Mouse (Mus musculus) cerebellum, adult (tissue): Measurements from ENCODE around the gene Gm49776.

ENCODE experiments used
- ATAC-seq: cut with Nextera tagmentation; 2 replicates; pipeline ENCODE4 v1.9.2; 2017; ENCODE audit warnings: mild to moderate bottlenecking, moderate library complexity, mixed read lengths; ENCODE audit not compliant: insufficient number of reproducible peaks, low FRiP score, low TSS enrichment

Gene Gm49776

GRCm38 (mm10) chr16:18235389-18236065, 22.6 kb downstream of the Gm49776 start:
- peak; percentile 36 for ATAC-seq

- ATAC-seq, result peak; percentile 62; the same call in 1 of the 2 replicates
These were observed 23.3 kb downstream of the Gm49776 start, which contains the start of gene Zdhhc8 for GRCm38 (mm10) chr16:18234671-18235388. Gene Zdhhc8, minus strand, starts transcription at chr16:18235136.

GRCm38 (mm10) chr16:18233919-18234670, 24.0 kb downstream of the Gm49776 start:
- ATAC-seq, result no peak

GRCm38 (mm10) chr16:18233451-18233850, 24.7 kb downstream of the Gm49776 start:
- no peak for ATAC-seq

- ATAC-seq, result no peak
These were observed 26.7 kb downstream of the Gm49776 start for GRCm38 (mm10) chr16:18231451-18231850.

GRCm38 (mm10) chr16:18231047-18231446, 27.1 kb downstream of the Gm49776 start:
- ATAC-seq, result no peak

GRCm38 (mm10) chr16:18230617-18231016, 27.5 kb downstream of the Gm49776 start:
- no peak for ATAC-seq

- peak; percentile 24 for ATAC-seq
These were observed 28.5 kb downstream of the Gm49776 start for GRCm38 (mm10) chr16:18229622-18230021.

GRCm38 (mm10) chr16:18228856-18229255, 29.3 kb downstream of the Gm49776 start:
- ATAC-seq, result peak; percentile 64

- no peak for ATAC-seq
These were observed 30.2 kb downstream of the Gm49776 start for GRCm38 (mm10) chr16:18227897-18228422.

GRCm38 (mm10) chr16:18227187-18227586, 30.9 kb downstream of the Gm49776 start:
- no peak for ATAC-seq

GRCm38 (mm10) chr16:18222188-18222587, 35.9 kb downstream of the Gm49776 start:
- ATAC-seq, result no peak

- no peak for ATAC-seq
These were observed 36.6 kb downstream of the Gm49776 start for GRCm38 (mm10) chr16:18221543-18221898.

- no peak for ATAC-seq
These were observed 37.1 kb downstream of the Gm49776 start for GRCm38 (mm10) chr16:18220856-18221542.

GRCm38 (mm10) chr16:18220001-18220400, 38.1 kb downstream of the Gm49776 start:
- ATAC-seq, result no peak

- no peak for ATAC-seq
These were observed 39.5 kb downstream of the Gm49776 start for GRCm38 (mm10) chr16:18218580-18218996.

- no peak for ATAC-seq
These were observed 40.5 kb downstream of the Gm49776 start, which contains the start of gene Ccdc188 for GRCm38 (mm10) chr16:18217579-18217978. Gene Ccdc188, plus strand, starts transcription at chr16:18217879.

GRCm38 (mm10) chr16:18214858-18215257, 43.3 kb downstream of the Gm49776 start:
- ATAC-seq, result no peak

- ATAC-seq, result no peak
These were observed 44.4 kb downstream of the Gm49776 start for GRCm38 (mm10) chr16:18213689-18214088.
